In genomic region chr1:132153691-132154090, GRCm38 (mm10) we compare ENCODE assay signal across 26 mouse cellular contexts. TPM values are rescaled to one million over a fixed set of nuclear protein-coding genes. Genes with fewer than 3 reads are reported as not detected.
A peak's percentile ranks its signal among the peaks of the same experiment; 100 is the strongest.
DNase-seq lines count a peak whose midpoint lies in the region; ATAC-seq lines count a peak whose summit lies in the region.
"Had no signal": no experiment of that assay in that cellular context is flagged by ENCODE, and none has a peak within 500 bp of the region (broad histone marks: within the 10 kb centered on the region; RNA-seq: fewer than 3 reads in every experiment).

No protein-coding gene starts in this region.

- no peak overlapping the region for H3K4me3 ChIP-seq in heart, embryonic 13.5 days
- no peak overlapping the region for H3K4me3 ChIP-seq in midbrain, embryonic 10.5 days
- no peak overlapping the region for H3K4me3 ChIP-seq in midbrain, embryonic 16.5 days (ENCODE audit: low read depth, low read length)
- H3K4me3 ChIP-seq in limb, embryonic 11.5 days (ENCODE audit: low read depth, low read length): no peak overlapping the region
- H3K4me3 ChIP-seq: embryonic facial prominence, embryonic 13.5 days; forebrain, embryonic 15.5 days; hindbrain, embryonic 13.5 days; limb, embryonic 15.5 days had no signal

- H3K36me3 ChIP-seq in heart, embryonic 13.5 days: no peaks in the 10 kb centered on the region
- H3K36me3 ChIP-seq in midbrain, embryonic 10.5 days: no peaks in the 10 kb centered on the region
- H3K36me3 ChIP-seq in midbrain, embryonic 16.5 days (ENCODE audit: control insufficient read depth, insufficient read depth, low read length): no peaks in the 10 kb centered on the region
- H3K36me3 ChIP-seq in limb, embryonic 11.5 days (ENCODE audit: control insufficient read depth, insufficient read depth, low read length): no peaks in the 10 kb centered on the region
- H3K36me3 ChIP-seq: embryonic facial prominence, embryonic 13.5 days; forebrain, embryonic 15.5 days; hindbrain, embryonic 13.5 days; limb, embryonic 15.5 days had no signal

- H3K27ac ChIP-seq in heart, embryonic 13.5 days (replicated peaks): 0 out of 2 replicates have a peak overlapping the region, but pooled peaks have one; percentile 2
- peak overlapping the region; percentile 23; the same call in 1 of the 2 replicates for H3K27ac ChIP-seq in midbrain, embryonic 10.5 days (replicated peaks)
- H3K27ac ChIP-seq in midbrain, embryonic 16.5 days (ENCODE audit: low read length): no peak overlapping the region
- no peak overlapping the region for H3K27ac ChIP-seq in limb, embryonic 11.5 days (replicated peaks; ENCODE audit: low read depth, low read length)
- H3K27ac ChIP-seq: embryonic facial prominence, embryonic 13.5 days; forebrain, embryonic 15.5 days; hindbrain, embryonic 13.5 days; limb, embryonic 15.5 days had no signal

- WGBS in heart, embryonic 13.5 days: 4% methylated on average over 8 of the region's 8 CpGs
- WGBS in midbrain, embryonic 10.5 days: 6% methylated on average over 8 of the region's 8 CpGs
- WGBS in midbrain, embryonic 16.5 days: 8% methylated on average over 8 of the region's 8 CpGs
- WGBS in limb, embryonic 11.5 days: 18% methylated on average over 8 of the region's 8 CpGs

- no peak for ATAC-seq in heart, embryonic 13.5 days (ENCODE audit: extremely low read depth, insufficient number of reproducible peaks, low FRiP score, low TSS enrichment)
- no peak for ATAC-seq in midbrain, embryonic 16.5 days
- no peak for ATAC-seq in limb, embryonic 11.5 days (ENCODE audit: insufficient number of reproducible peaks, low FRiP score, low TSS enrichment, low read depth)
- ATAC-seq: forebrain, embryonic 15.5 days had no signal

- no peaks in the 10 kb centered on the region for H3K9me3 ChIP-seq in heart, embryonic 13.5 days
- H3K9me3 ChIP-seq in midbrain, embryonic 10.5 days (replicated peaks): no peaks in the 10 kb centered on the region
- no peaks in the 10 kb centered on the region for H3K9me3 ChIP-seq in midbrain, embryonic 16.5 days (replicated peaks; ENCODE audit: control insufficient read depth, low read length, poor library complexity, severe bottlenecking)
- H3K9me3 ChIP-seq in limb, embryonic 11.5 days (ENCODE audit: control insufficient read depth, low read length): no peaks in the 10 kb centered on the region
- H3K9me3 ChIP-seq: embryonic facial prominence, embryonic 13.5 days; forebrain, embryonic 15.5 days; hindbrain, embryonic 13.5 days; limb, embryonic 15.5 days had no signal

- 0 out of 2 replicates have a peak overlapping the region, but pooled peaks have one; percentile 7 for H3K4me2 ChIP-seq in heart, embryonic 13.5 days
- H3K4me2 ChIP-seq in midbrain, embryonic 16.5 days (ENCODE audit: low read length): no peak overlapping the region
- H3K4me2 ChIP-seq in limb, embryonic 11.5 days (ENCODE audit: low read depth, severe bottlenecking): no peak overlapping the region
- H3K4me2 ChIP-seq: embryonic facial prominence, embryonic 13.5 days; forebrain, embryonic 15.5 days; hindbrain, embryonic 13.5 days; limb, embryonic 15.5 days had no signal

- H3K4me1 ChIP-seq in heart, embryonic 13.5 days: peaks cover 48% of the 10 kb centered on the region
- H3K4me1 ChIP-seq in midbrain, embryonic 10.5 days: peaks cover 33% of the 10 kb centered on the region
- H3K4me1 ChIP-seq in midbrain, embryonic 16.5 days (ENCODE audit: control insufficient read depth, insufficient read depth, low read length): peaks cover 13% of the 10 kb centered on the region
- H3K4me1 ChIP-seq in limb, embryonic 11.5 days (ENCODE audit: control insufficient read depth, insufficient read depth, low read length): peaks cover 11% of the 10 kb centered on the region

- DNase-seq in heart, postnatal 25 days (ENCODE audit: low spot score): no peak
- no peak for DNase-seq in midbrain, embryonic 10.5 days (ENCODE audit: low spot score)
- DNase-seq in NIH3T3 (ENCODE audit: low read depth): peak; percentile 69
- no peak for DNase-seq in limb, embryonic 11.5 days (ENCODE audit: low spot score)
- DNase-seq in adrenal gland, adult 8-10 months: no peak
- DNase-seq: adrenal gland, postnatal 36 days; cerebellum, adult 11 months; cerebellum, postnatal 25 days; embryo, embryonic 11 days; gastrocnemius, postnatal 14 days; heart, postnatal 14 days; kidney, adult 8-10 months; layer of hippocampus, adult 9-11 months; lung, postnatal 4 days; right cerebral cortex, postnatal 25 days; spleen, adult 18-20 months had no signal

- peaks cover 13% of the 10 kb centered on the region for H3K27me3 ChIP-seq in heart, embryonic 13.5 days (replicated peaks)
- peaks cover 48% of the 10 kb centered on the region for H3K27me3 ChIP-seq in midbrain, embryonic 10.5 days (ENCODE audit: low read depth, poor library complexity, severe bottlenecking)
- H3K27me3 ChIP-seq in midbrain, embryonic 16.5 days (ENCODE audit: control insufficient read depth, insufficient read depth, low read depth, low read length): no peaks in the 10 kb centered on the region
- H3K27me3 ChIP-seq in limb, embryonic 11.5 days (ENCODE audit: control insufficient read depth, insufficient read depth, low read length): 0 out of 2 replicates have a peak, but pooled peaks cover 5% of the 10 kb centered on the region
- H3K27me3 ChIP-seq: forebrain, embryonic 15.5 days had no signal

- H3K9ac ChIP-seq in heart, embryonic 13.5 days: peak overlapping the region; percentile 55
- no peak overlapping the region for H3K9ac ChIP-seq in midbrain, embryonic 16.5 days (ENCODE audit: low read depth, low read length)
- 0 out of 2 replicates have a peak overlapping the region, but pooled peaks have one; percentile 37 for H3K9ac ChIP-seq in limb, embryonic 11.5 days (ENCODE audit: low read length)
- H3K9ac ChIP-seq: embryonic facial prominence, embryonic 13.5 days; forebrain, embryonic 15.5 days; hindbrain, embryonic 13.5 days; limb, embryonic 15.5 days had no signal

- intact Hi-C loops in heart, postnatal 25 days (cut with DNase I): no loop called here

RNA-seq across cellular contexts. Expression of gene Cdk18, which starts 14.2 kb away (rescaled TPM):
- 2.4 and 3.4 TPM in 2 replicates for polyA plus RNA-seq in heart, embryonic 13.5 days (2015; fragmentation: Nextera tagmentation; extraction: Ambion mirVana)
- 10 to 100 TPM; 10.9 to 12.0 TPM for total RNA-seq in heart, postnatal 25 days (2021)
- polyA plus RNA-seq in midbrain, embryonic 10.5 days (2016; fragmentation: Nextera tagmentation; extraction: Ambion mirVana): 0.68 and 0.72 TPM in 2 replicates
- 1.7 and 2.4 TPM in 2 replicates for polyA plus RNA-seq in midbrain, embryonic 16.5 days (2015; fragmentation: Nextera tagmentation; extraction: Ambion mirVana)
- 3.7 and 3.9 TPM in 2 replicates for polyA plus RNA-seq in limb, embryonic 11.5 days (2014; fragmentation: Nextera tagmentation; extraction: Ambion mirVana)
- total RNA-seq in adrenal gland, adult 8-10 months (2022): 10 to 100 TPM; 18.0 to 43.3 (median 25.4) TPM

RNA-seq across cellular contexts. Expression of gene Lemd1, which starts 37.5 kb away (rescaled TPM):
- not detected in 2 replicates for polyA plus RNA-seq in heart, embryonic 13.5 days (2015; fragmentation: Nextera tagmentation; extraction: Ambion mirVana)
- total RNA-seq in heart, postnatal 25 days (2021): not detected
- polyA plus RNA-seq in midbrain, embryonic 10.5 days (2016; fragmentation: Nextera tagmentation; extraction: Ambion mirVana): 6.2 and 8.4 TPM in 2 replicates
- polyA plus RNA-seq in midbrain, embryonic 16.5 days (2015; fragmentation: Nextera tagmentation; extraction: Ambion mirVana): 16.2 and 18.0 TPM in 2 replicates
- 1.2 and 1.5 TPM in 2 replicates for polyA plus RNA-seq in limb, embryonic 11.5 days (2014; fragmentation: Nextera tagmentation; extraction: Ambion mirVana)
- under 1 TPM in 3 of 4 experiments, not detected in 1; 0.31 to 0.46 (median 0.46) TPM for total RNA-seq in adrenal gland, adult 8-10 months (2022)
- total RNA-seq: gastrocnemius, postnatal 14 days; heart, adult 18-20 months; heart, postnatal 14 days; megakaryocyte-erythroid progenitor cell, adult 5-6 weeks had no signal
- polyA plus RNA-seq: liver, embryonic 16.5 days had no signal

RNA-seq across cellular contexts. Expression of gene AC124108.1, which starts 37.6 kb away (rescaled TPM):
- 0.05 TPM in 1 of 2 replicates, not detected in the other for polyA plus RNA-seq in heart, embryonic 13.5 days (2015; fragmentation: Nextera tagmentation; extraction: Ambion mirVana)
- not detected for total RNA-seq in heart, postnatal 25 days (2021)
- polyA plus RNA-seq in midbrain, embryonic 10.5 days (2016; fragmentation: Nextera tagmentation; extraction: Ambion mirVana): 2.3 and 4.0 TPM in 2 replicates
- 2.8 and 4.0 TPM in 2 replicates for polyA plus RNA-seq in midbrain, embryonic 16.5 days (2015; fragmentation: Nextera tagmentation; extraction: Ambion mirVana)
- polyA plus RNA-seq in limb, embryonic 11.5 days (2014; fragmentation: Nextera tagmentation; extraction: Ambion mirVana): 0.87 and 1.1 TPM in 2 replicates
- under 1 TPM; 0.10 to 0.17 (median 0.14) TPM for total RNA-seq in adrenal gland, adult 8-10 months (2022)
- total RNA-seq: gastrocnemius, postnatal 14 days; heart, postnatal 14 days; megakaryocyte-erythroid progenitor cell, adult 5-6 weeks had no signal
- polyA plus RNA-seq: large intestine, adult 2 months; liver, embryonic 16.5 days had no signal

Comparison
In these comparisons a context has a peak if more than half of its experiments do, and no peak if none do; other contexts are left out.
1. H3K27ac ChIP-seq: peak in heart, embryonic 13.5 days (single experiment) and midbrain, embryonic 10.5 days (single experiment); none in midbrain, embryonic 16.5 days (single experiment) and limb, embryonic 11.5 days (single experiment).